Mouse (Mus musculus): ENCODE data around the gene Lpar5.

- no peak for TF ChIP-seq CTCF (IDR thresholded peaks at IDR 0.05; ENCODE audit: low read depth)
- no peak for TF ChIP-seq EP300 (optimal IDR thresholded peaks at IDR 0.05)
These were observed 3.8 kb upstream of the Lpar5 start for GRCm38 (mm10) chr6:125063906-125064305.

All from stomach, postnatal 0 days (tissue).